Mouse (Mus musculus): Measurements from ENCODE around the gene 2700097O09Rik.
"Not testable (repeated sequence)": the region's sequence is repeated elsewhere in the genome, so short reads cannot be mapped to it uniquely, and the experiment has no call there.

2700097O09Rik gene

GRCm38 (mm10) chr12:55079726-55080600 lies at the start of gene 2700097O09Rik, which contains the start of gene Srp54a:
Gene 2700097O09Rik (minus strand): TSS chr12:55080110.
Gene Srp54a (plus strand): TSS chr12:55080262.
- peak; percentile 95 for DNase-seq (ENCODE audit: extremely low spot score)

GRCm38 (mm10) chr12:55124731-55125130 lies 44.8 kb upstream of the 2700097O09Rik start:
- not testable (repeated sequence) for DNase-seq (ENCODE audit: extremely low spot score)

- not testable (repeated sequence) for DNase-seq (ENCODE audit: extremely low spot score)
These were observed 44.3 kb upstream of the 2700097O09Rik start, which contains the start of gene Fam177a for GRCm38 (mm10) chr12:55124242-55124641. Gene Fam177a (plus strand): TSS chr12:55124469.

GRCm38 (mm10) chr12:55112616-55113015 lies 32.7 kb upstream of the 2700097O09Rik start:
- not testable (repeated sequence) for DNase-seq (ENCODE audit: extremely low spot score)

- not testable (repeated sequence) for DNase-seq (ENCODE audit: extremely low spot score)
These were observed 12.2 kb upstream of the 2700097O09Rik start for GRCm38 (mm10) chr12:55092127-55092526.

GRCm38 (mm10) chr12:55080601-55080942 lies 662 bp upstream of the 2700097O09Rik start:
- not testable (repeated sequence) for DNase-seq (ENCODE audit: extremely low spot score)

- not testable (repeated sequence) for DNase-seq (ENCODE audit: extremely low spot score)
These were observed 1.2 kb downstream of the 2700097O09Rik start for GRCm38 (mm10) chr12:55078706-55079105.

GRCm38 (mm10) chr12:55075296-55075695 lies 4.6 kb downstream of the 2700097O09Rik start:
- no peak for DNase-seq (ENCODE audit: extremely low spot score)

GRCm38 (mm10) chr12:55073686-55074085 lies 6.2 kb downstream of the 2700097O09Rik start:
- DNase-seq (ENCODE audit: extremely low spot score), result no peak

- no peak for DNase-seq (ENCODE audit: extremely low spot score)
These were observed 7.4 kb downstream of the 2700097O09Rik start for GRCm38 (mm10) chr12:55072495-55072894.

GRCm38 (mm10) chr12:55062141-55062540 lies 17.8 kb downstream of the 2700097O09Rik start:
- no peak for DNase-seq (ENCODE audit: extremely low spot score)

- DNase-seq (ENCODE audit: extremely low spot score), result no peak
These were observed 18.9 kb downstream of the 2700097O09Rik start for GRCm38 (mm10) chr12:55061006-55061405.

GRCm38 (mm10) chr12:55060212-55060898 lies 19.6 kb downstream of the 2700097O09Rik start:
- no peak for DNase-seq (ENCODE audit: extremely low spot score)

- DNase-seq (ENCODE audit: extremely low spot score), result no peak
These were observed 20.1 kb downstream of the 2700097O09Rik start for GRCm38 (mm10) chr12:55059812-55060211.

- no peak for DNase-seq (ENCODE audit: extremely low spot score)
These were observed 20.9 kb downstream of the 2700097O09Rik start for GRCm38 (mm10) chr12:55058865-55059615.

GRCm38 (mm10) chr12:55056703-55057102 lies 23.2 kb downstream of the 2700097O09Rik start:
- no peak for DNase-seq (ENCODE audit: extremely low spot score)

- DNase-seq (ENCODE audit: extremely low spot score), result no peak
These were observed 25.2 kb downstream of the 2700097O09Rik start for GRCm38 (mm10) chr12:55054551-55055241.

GRCm38 (mm10) chr12:55053267-55053666 lies 26.6 kb downstream of the 2700097O09Rik start:
- DNase-seq (ENCODE audit: extremely low spot score), result no peak

- no peak for DNase-seq (ENCODE audit: extremely low spot score)
These were observed 28.4 kb downstream of the 2700097O09Rik start for GRCm38 (mm10) chr12:55051210-55052173.

- DNase-seq (ENCODE audit: extremely low spot score), result no peak
These were observed 30.1 kb downstream of the 2700097O09Rik start for GRCm38 (mm10) chr12:55049731-55050353.
